Mouse (Mus musculus): ENCODE measurements around the gene Dip2b. TPM values are rescaled to one million over a fixed set of nuclear protein-coding genes. Genes with fewer than 3 reads are reported as not detected.
"Not testable (repeated sequence)": the region's sequence is repeated elsewhere in the genome, so short reads cannot be mapped to it uniquely, and the experiment has no call there.

Gene Dip2b
- total and polyA plus RNA-seq, 3 experiments: 13.9 to 68.9 (median 15.4) TPM

DNA sequence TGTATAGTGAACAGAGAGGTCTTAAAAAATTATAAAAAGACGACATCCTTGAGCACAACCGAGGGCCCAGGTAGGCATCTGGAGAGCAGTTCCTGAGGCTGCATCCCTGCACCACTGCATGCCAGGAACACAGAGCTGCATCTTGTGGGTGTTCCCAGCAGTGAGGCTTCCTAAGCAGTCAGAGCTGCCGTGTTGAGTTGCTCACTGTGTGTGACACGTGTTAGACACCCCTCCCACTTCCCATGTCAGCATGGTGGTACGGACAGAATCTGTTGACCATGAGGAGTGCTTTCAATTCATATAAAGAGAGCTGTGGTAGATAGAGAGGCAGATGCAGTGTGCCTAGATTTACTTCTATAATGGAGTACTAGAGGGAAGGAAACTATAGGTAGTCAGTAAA, 218.8 kb downstream of the Dip2b start:
- Histone ChIP-seq H3K4me3 (ENCODE audit: control insufficient read depth in 1 of 2, insufficient read depth in 1 of 2, low read depth in 2 of 2, low read length in 2 of 2) (no peak overlapping the region), H3K27me3 (ENCODE audit: control insufficient read depth in 1 of 2, insufficient read depth in 2 of 2, low read length in 2 of 2) (no peaks in the 10 kb centered on the region), H3K27ac (ENCODE audit: control insufficient read depth, low read depth, low read length) (no peak overlapping the region), H3K9me3 (replicated peaks; ENCODE audit: insufficient read depth, low read length) (no peaks in the 10 kb centered on the region), H3K79me2 (ENCODE audit: control insufficient read depth, insufficient read depth, low read length, poor library complexity) (no peaks in the 10 kb centered on the region), H3K9ac (ENCODE audit: control insufficient read depth, low read depth, low read length, poor library complexity, severe bottlenecking) (no peak overlapping the region), H3K4me1 (ENCODE audit: control insufficient read depth in 1 of 2, insufficient read depth in 2 of 2, low read length in 2 of 2) (no peaks in the 10 kb centered on the region), H3K36me3 (ENCODE audit: control insufficient read depth in 1 of 2, insufficient read depth in 2 of 2, low read length in 2 of 2) (peaks cover 0 to 44% of the 10 kb centered on the region in 2 experiments; a peak in 2 of 4 replicates)
- no peak for TF ChIP-seq ZC3H11A (IDR thresholded peaks at IDR 0.05; ENCODE audit: low read depth, low read length)
- TF ChIP-seq MXI1 (IDR thresholded peaks at IDR 0.05; ENCODE audit: low read depth, low read length): no peak
- TF ChIP-seq MYC (IDR thresholded peaks at IDR 0.05; ENCODE audit: low read depth, low read length): no peak
- TF ChIP-seq JUND (IDR thresholded peaks at IDR 0.05; ENCODE audit: low read depth, low read length): no peak
- no peak for TF ChIP-seq USF2 (IDR thresholded peaks at IDR 0.05; ENCODE audit: borderline replicate concordance in 1 of 2, insufficient read depth in 1 of 2, low read depth in 1 of 2, low read length in 2 of 2)
- TF ChIP-seq EP300 (IDR thresholded peaks at IDR 0.05; ENCODE audit: low read depth in 1 of 2, low read length in 2 of 2): no peak
- TF ChIP-seq ETS1 (IDR thresholded peaks at IDR 0.05; ENCODE audit: low read depth, low read length): no peak
- TF ChIP-seq GABPA (IDR thresholded peaks at IDR 0.05; ENCODE audit: low read depth, low read length): no peak
- no peak for TF ChIP-seq SIN3A (IDR thresholded peaks at IDR 0.05; ENCODE audit: low read length)
- TF ChIP-seq POLR2AphosphoS5 (IDR thresholded peaks at IDR 0.05; ENCODE audit: borderline replicate concordance, low read depth, low read length): no peak
- no peak for TF ChIP-seq KAT2A (conservative IDR thresholded peaks at IDR 0.05; ENCODE audit: low read depth, low read length)
- no peak for DNase-seq (ENCODE audit: low read depth, low spot score)

- no peak for TF ChIP-seq JUND (IDR thresholded peaks at IDR 0.05; ENCODE audit: low read depth, low read length)
- TF ChIP-seq BHLHE40 (IDR thresholded peaks at IDR 0.05; ENCODE audit: borderline replicate concordance, low read depth, low read length): no peak
- TF ChIP-seq POLR2AphosphoS2 (IDR thresholded peaks at IDR 0.05; ENCODE audit: low read length): no peak
- no peak for TF ChIP-seq EP300 (IDR thresholded peaks at IDR 0.05; ENCODE audit: low read depth in 1 of 2, low read length in 2 of 2)
- no peak for TF ChIP-seq RAD21 (IDR thresholded peaks at IDR 0.05; ENCODE audit: low read depth, low read length)
- no peak for TF ChIP-seq NELFE (IDR thresholded peaks at IDR 0.05; ENCODE audit: low read depth, low read length)
- TF ChIP-seq MYC (IDR thresholded peaks at IDR 0.05; ENCODE audit: low read depth, low read length): no peak
- TF ChIP-seq POLR2A (IDR thresholded peaks at IDR 0.05; ENCODE audit: control insufficient read depth in 1 of 2, insufficient read depth in 1 of 2, low read depth in 1 of 2, low read length in 2 of 2, poor library complexity in 1 of 2): no peak
- no peak for TF ChIP-seq CHD1 (IDR thresholded peaks at IDR 0.05; ENCODE audit: low read depth, low read length)
- TF ChIP-seq CTCF (IDR thresholded peaks at IDR 0.05 in 2 of 3, conservative IDR thresholded peaks at IDR 0.05 in 1 of 3; ENCODE audit: control insufficient read depth in 1 of 3, insufficient read depth in 1 of 3, low read depth in 2 of 3, low read length in 3 of 3, poor library complexity in 1 of 3, severe bottlenecking in 1 of 3): no peak
- TF ChIP-seq MAX (IDR thresholded peaks at IDR 0.05; ENCODE audit: low read length): no peak
- no peak for TF ChIP-seq ZKSCAN1 (IDR thresholded peaks at IDR 0.05; ENCODE audit: low read depth, low read length)
- no peak for TF ChIP-seq MYB (IDR thresholded peaks at IDR 0.05; ENCODE audit: low read depth, low read length)
- DNase-seq (ENCODE audit: low read depth, low spot score): no peak
- no peaks in the 10 kb centered on the region for H3K27me3 ChIP-seq (ENCODE audit: control insufficient read depth in 1 of 2, insufficient read depth in 2 of 2, low read length in 2 of 2)
- no peak overlapping the region for H3K9ac ChIP-seq (ENCODE audit: control insufficient read depth, low read depth, low read length, poor library complexity, severe bottlenecking)
- no peaks in the 10 kb centered on the region for H3K4me1 ChIP-seq (ENCODE audit: control insufficient read depth in 1 of 2, insufficient read depth in 2 of 2, low read length in 2 of 2)
- peaks cover 0 to 32% of the 10 kb centered on the region in 2 experiments; a peak in 2 of 4 replicates for H3K36me3 ChIP-seq (ENCODE audit: control insufficient read depth in 1 of 2, insufficient read depth in 2 of 2, low read length in 2 of 2)
- no peaks in the 10 kb centered on the region for H3K9me3 ChIP-seq (replicated peaks; ENCODE audit: insufficient read depth, low read length)
- H3K4me3 ChIP-seq (ENCODE audit: control insufficient read depth in 1 of 2, insufficient read depth in 1 of 2, low read depth in 2 of 2, low read length in 2 of 2): no peak overlapping the region
- H3K27ac ChIP-seq (ENCODE audit: control insufficient read depth, low read depth, low read length): no peak overlapping the region
- no peaks in the 10 kb centered on the region for H3K79me2 ChIP-seq (ENCODE audit: control insufficient read depth, insufficient read depth, low read length, poor library complexity)
Measured at GRCm38 (mm10) chr15:100258646-100259425, 220.4 kb downstream of the Dip2b start.

- not testable (repeated sequence) for H3K27me3 ChIP-seq (ENCODE audit: control insufficient read depth in 1 of 2, insufficient read depth in 2 of 2, low read length in 2 of 2); H3K9me3 ChIP-seq (replicated peaks; ENCODE audit: insufficient read depth, low read length); DNase-seq (ENCODE audit: low read depth, low spot score); H3K4me1 ChIP-seq (ENCODE audit: control insufficient read depth in 1 of 2, insufficient read depth in 2 of 2, low read length in 2 of 2); H3K4me3 ChIP-seq (ENCODE audit: control insufficient read depth in 1 of 2, insufficient read depth in 1 of 2, low read depth in 2 of 2, low read length in 2 of 2); H3K27ac ChIP-seq (ENCODE audit: control insufficient read depth, low read depth, low read length); H3K9ac ChIP-seq (ENCODE audit: control insufficient read depth, low read depth, low read length, poor library complexity, severe bottlenecking); H3K79me2 ChIP-seq (ENCODE audit: control insufficient read depth, insufficient read depth, low read length, poor library complexity)
- peaks cover 0 to 21% of the 10 kb centered on the region in 2 experiments; a peak in 2 of 4 replicates for H3K36me3 ChIP-seq (ENCODE audit: control insufficient read depth in 1 of 2, insufficient read depth in 2 of 2, low read length in 2 of 2)
Measured at GRCm38 (mm10) chr15:100260351-100260750, 221.9 kb downstream of the Dip2b start.
